Mouse (Mus musculus): ENCODE measurements at regions not wholly inside any gene's neighbourhood (a gene's known extent, or its start where the extent isn't known, plus 50 kb on each side); places are given as distances from the start of the nearest gene placed in this dataset.

DNA sequence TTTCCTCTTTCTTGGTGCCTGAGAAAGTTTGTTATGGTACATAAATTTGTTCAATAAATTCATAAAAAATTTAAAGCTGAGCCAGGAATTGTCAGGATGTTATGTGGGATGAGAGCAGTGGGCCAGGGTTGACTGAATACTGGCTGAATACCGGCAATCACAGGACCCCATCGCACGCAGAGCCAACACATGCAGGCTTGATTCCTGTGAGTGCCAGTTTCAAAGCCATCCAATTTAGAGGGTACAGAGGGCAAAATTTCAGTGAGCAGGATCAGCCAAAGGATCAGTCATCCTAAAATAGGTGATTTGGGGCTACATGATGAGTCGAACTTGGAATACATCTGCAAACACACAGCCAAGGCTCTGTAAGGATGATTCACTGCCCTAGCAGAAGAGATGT, 583.6 kb upstream of the Nectin3 start:
- Histone ChIP-seq H3K27ac (ENCODE audit: low read depth, low read length) (no peak overlapping the region), H3K9ac (ENCODE audit: low read length) (no peak overlapping the region), H3K4me1 (ENCODE audit: control insufficient read depth, insufficient read depth, low read length) (no peaks in the 10 kb centered on the region), H3K9me3 (replicated peaks; ENCODE audit: control insufficient read depth, low read length) (no peaks in the 10 kb centered on the region), H3K4me2 (ENCODE audit: low read length) (no peak overlapping the region), H3K36me3 (ENCODE audit: control insufficient read depth, insufficient read depth, low read length) (no peaks in the 10 kb centered on the region), H3K27me3 (replicated peaks; ENCODE audit: control insufficient read depth, insufficient read depth, low read length) (no peaks in the 10 kb centered on the region), H3K4me3 (ENCODE audit: low read depth, low read length) (no peak overlapping the region)
- ATAC-seq (no peak), DNase-seq (ENCODE audit: low spot score) (no peak)
- WGBS = 97% methylated on average over 4 of the region's 4 CpGs

DNA sequence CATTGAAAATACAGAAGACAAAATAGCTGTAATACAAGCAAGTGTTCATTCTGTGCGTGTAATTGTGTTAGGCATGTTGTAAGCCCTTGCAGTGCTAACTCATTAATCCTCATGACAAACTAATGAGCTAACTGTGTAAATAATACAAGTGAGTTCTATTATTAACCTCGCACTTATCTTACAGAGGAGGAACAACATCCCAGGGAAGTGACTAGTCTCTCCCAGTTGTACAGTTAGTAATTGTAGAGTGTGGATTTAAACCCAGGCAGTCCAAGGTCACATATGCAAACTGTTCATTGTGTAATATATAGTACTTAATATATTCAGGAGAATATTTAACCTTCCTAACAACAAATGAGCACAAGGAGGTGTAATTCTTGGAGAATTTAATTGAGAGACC, 582.0 kb upstream of the Nectin3 start:
- no peaks in the 10 kb centered on the region for H3K9me3 ChIP-seq (replicated peaks; ENCODE audit: control insufficient read depth, low read length)
- no peak for ATAC-seq
- no peaks in the 10 kb centered on the region for H3K4me1 ChIP-seq (ENCODE audit: control insufficient read depth, insufficient read depth, low read length)
- WGBS = 29% methylated on average over 2 of the region's 2 CpGs
- H3K27me3 ChIP-seq (replicated peaks; ENCODE audit: control insufficient read depth, insufficient read depth, low read length) = no peaks in the 10 kb centered on the region
- H3K9ac ChIP-seq (ENCODE audit: low read length) = no peak overlapping the region
- H3K4me3 ChIP-seq (ENCODE audit: low read depth, low read length) = no peak overlapping the region
- no peak for DNase-seq (ENCODE audit: low spot score)
- H3K4me2 ChIP-seq (ENCODE audit: low read length) = no peak overlapping the region
- no peaks in the 10 kb centered on the region for H3K36me3 ChIP-seq (ENCODE audit: control insufficient read depth, insufficient read depth, low read length)
- H3K27ac ChIP-seq (ENCODE audit: low read depth, low read length) = no peak overlapping the region

- H3K27ac ChIP-seq (ENCODE audit: low read depth, low read length) = no peak overlapping the region
- no peaks in the 10 kb centered on the region for H3K4me1 ChIP-seq (ENCODE audit: control insufficient read depth, insufficient read depth, low read length)
- H3K27me3 ChIP-seq (replicated peaks; ENCODE audit: control insufficient read depth, insufficient read depth, low read length) = no peaks in the 10 kb centered on the region
- ATAC-seq = no peak
- H3K9ac ChIP-seq (ENCODE audit: low read length) = no peak overlapping the region
- H3K36me3 ChIP-seq (ENCODE audit: control insufficient read depth, insufficient read depth, low read length) = no peaks in the 10 kb centered on the region
- H3K4me2 ChIP-seq (ENCODE audit: low read length) = no peak overlapping the region
- WGBS = 86% methylated on average over 8 of the region's 8 CpGs
- no peak overlapping the region for H3K4me3 ChIP-seq (ENCODE audit: low read depth, low read length)
- DNase-seq (ENCODE audit: low spot score) = peak; percentile 30
- H3K9me3 ChIP-seq (replicated peaks; ENCODE audit: control insufficient read depth, low read length) = no peaks in the 10 kb centered on the region
Observed at GRCm38 (mm10) chr16:47059293-47059963, 561.1 kb upstream of the Nectin3 start.

DNA sequence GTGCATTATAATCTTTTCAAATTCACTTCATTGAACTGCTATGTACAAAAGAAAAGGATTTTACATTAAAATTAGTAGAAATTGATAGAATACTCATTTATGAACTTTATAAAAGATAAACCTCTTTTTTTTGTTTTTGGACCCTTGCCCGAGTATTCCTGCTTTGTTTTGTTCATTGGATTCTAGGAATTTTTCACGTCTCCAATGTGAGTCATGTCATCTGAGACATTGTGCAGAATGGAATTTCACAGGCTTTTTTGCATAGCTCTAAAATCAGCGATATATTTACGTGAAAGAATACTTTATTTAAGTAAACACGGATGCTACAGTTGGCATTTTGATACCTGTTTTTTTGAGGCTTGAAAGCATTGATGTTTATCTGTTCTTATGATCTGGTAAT, 560.5 kb upstream of the Nectin3 start:
- no peak for DNase-seq (ENCODE audit: low spot score)

DNA sequence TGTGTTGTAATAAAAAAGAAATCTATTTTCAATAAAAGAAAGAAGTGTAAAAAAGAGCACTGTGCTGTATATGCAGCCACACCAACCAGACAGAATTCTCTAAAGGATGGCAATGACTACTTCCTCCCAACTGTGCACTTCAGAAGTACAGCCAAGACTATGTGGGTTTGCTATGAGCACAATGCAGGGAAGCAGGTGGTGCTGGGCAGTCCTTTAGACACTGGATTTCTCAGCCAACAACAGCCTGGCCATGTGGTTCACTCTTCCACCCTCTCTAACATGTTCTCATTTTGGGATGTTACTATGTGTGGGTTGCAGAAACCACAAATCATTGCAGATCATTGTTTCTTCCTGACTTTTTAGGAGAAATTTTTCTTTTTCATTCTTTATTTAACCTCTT, 527.6 kb upstream of the Nectin3 start:
- no peak overlapping the region for H3K4me2 ChIP-seq (ENCODE audit: low read length)
- no peaks in the 10 kb centered on the region for H3K4me1 ChIP-seq (ENCODE audit: control insufficient read depth, insufficient read depth, low read length)
- H3K27me3 ChIP-seq (replicated peaks; ENCODE audit: control insufficient read depth, insufficient read depth, low read length) = no peaks in the 10 kb centered on the region
- DNase-seq (ENCODE audit: low spot score) (no peak), ATAC-seq (no peak)
- H3K36me3 ChIP-seq (ENCODE audit: control insufficient read depth, insufficient read depth, low read length) = no peaks in the 10 kb centered on the region
- no peak overlapping the region for H3K4me3 ChIP-seq (ENCODE audit: low read depth, low read length)
- H3K27ac ChIP-seq (ENCODE audit: low read depth, low read length) = no peak overlapping the region
- H3K9ac ChIP-seq (ENCODE audit: low read length) = no peak overlapping the region
- no peaks in the 10 kb centered on the region for H3K9me3 ChIP-seq (replicated peaks; ENCODE audit: control insufficient read depth, low read length)

More for the DNA sequence above, 560.5 kb upstream of the Nectin3 start:
- no peak overlapping the region for H3K4me3 ChIP-seq (ENCODE audit: low read depth, low read length)
- no peaks in the 10 kb centered on the region for H3K9me3 ChIP-seq (replicated peaks; ENCODE audit: control insufficient read depth, low read length)
- H3K9ac ChIP-seq (ENCODE audit: low read length) = no peak overlapping the region
- 87% methylated on average over 5 of the region's 5 CpGs for WGBS
- no peak overlapping the region for H3K27ac ChIP-seq (ENCODE audit: low read depth, low read length)
- no peaks in the 10 kb centered on the region for H3K27me3 ChIP-seq (replicated peaks; ENCODE audit: control insufficient read depth, insufficient read depth, low read length)
- H3K4me2 ChIP-seq (ENCODE audit: low read length) = no peak overlapping the region
- no peaks in the 10 kb centered on the region for H3K36me3 ChIP-seq (ENCODE audit: control insufficient read depth, insufficient read depth, low read length)
- no peak for ATAC-seq
- no peaks in the 10 kb centered on the region for H3K4me1 ChIP-seq (ENCODE audit: control insufficient read depth, insufficient read depth, low read length)

GRCm38 (mm10) chr16:47017486-47017885, 519.2 kb upstream of the Nectin3 start:
- H3K9ac ChIP-seq (ENCODE audit: low read length) = no peak overlapping the region
- H3K9me3 ChIP-seq (replicated peaks; ENCODE audit: control insufficient read depth, low read length) = no peaks in the 10 kb centered on the region
- no peak overlapping the region for H3K4me2 ChIP-seq (ENCODE audit: low read length)
- no peaks in the 10 kb centered on the region for H3K36me3 ChIP-seq (ENCODE audit: control insufficient read depth, insufficient read depth, low read length)
- no peaks in the 10 kb centered on the region for H3K4me1 ChIP-seq (ENCODE audit: control insufficient read depth, insufficient read depth, low read length)
- no peak overlapping the region for H3K27ac ChIP-seq (ENCODE audit: low read depth, low read length)
- no peak for DNase-seq (ENCODE audit: low spot score)
- no peak for ATAC-seq
- no peak overlapping the region for H3K4me3 ChIP-seq (ENCODE audit: low read depth, low read length)
- 90% methylated on average over 3 of the region's 3 CpGs for WGBS
- no peaks in the 10 kb centered on the region for H3K27me3 ChIP-seq (replicated peaks; ENCODE audit: control insufficient read depth, insufficient read depth, low read length)

GRCm38 (mm10) chr16:46982910-46983600, 484.7 kb upstream of the Nectin3 start:
- Histone ChIP-seq H3K9ac (ENCODE audit: low read length) (no peak overlapping the region), H3K27me3 (replicated peaks; ENCODE audit: control insufficient read depth, insufficient read depth, low read length) (no peaks in the 10 kb centered on the region), H3K9me3 (replicated peaks; ENCODE audit: control insufficient read depth, low read length) (no peaks in the 10 kb centered on the region), H3K36me3 (ENCODE audit: control insufficient read depth, insufficient read depth, low read length) (no peaks in the 10 kb centered on the region), H3K4me1 (ENCODE audit: control insufficient read depth, insufficient read depth, low read length) (no peaks in the 10 kb centered on the region; the same call in 1 of the 2 replicates), H3K27ac (ENCODE audit: low read depth, low read length) (no peak overlapping the region), H3K4me2 (ENCODE audit: low read length) (no peak overlapping the region), H3K4me3 (ENCODE audit: low read depth, low read length) (no peak overlapping the region)
- DNase-seq (ENCODE audit: low spot score) (peak; percentile 73), ATAC-seq (peak; percentile 97)
- 11% methylated on average over 6 of the region's 6 CpGs for WGBS

DNA sequence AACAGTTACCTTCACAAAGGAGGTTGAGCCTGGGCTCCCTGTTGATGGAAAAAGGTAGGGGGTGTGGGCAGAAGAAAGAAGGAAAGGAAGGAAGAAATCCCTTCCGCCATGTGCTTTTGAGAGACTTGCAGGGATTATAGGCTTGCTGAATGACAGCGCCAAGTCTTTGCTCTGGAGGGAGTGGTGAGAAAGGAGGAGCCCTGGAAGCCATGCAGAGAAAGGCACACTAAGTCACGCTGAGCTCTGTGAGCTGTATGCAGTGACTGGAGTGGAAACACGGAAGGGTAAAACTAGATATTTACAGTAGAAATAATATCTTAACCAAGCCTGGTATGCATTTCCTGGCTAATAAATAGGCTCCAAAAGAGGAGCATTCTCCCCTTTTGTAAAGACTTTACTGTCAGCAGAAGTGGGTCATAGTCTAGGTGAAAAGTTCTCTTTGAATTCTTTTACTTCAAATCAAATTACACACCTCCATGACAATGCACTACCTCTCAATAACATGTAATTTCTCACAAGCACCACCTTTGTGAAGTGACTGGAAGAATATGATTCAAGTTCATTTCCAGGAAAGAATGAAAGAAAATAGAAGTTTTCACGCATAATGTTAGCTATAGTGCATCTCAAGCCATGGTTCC, 484.1 kb upstream of the Nectin3 start:
- Histone ChIP-seq H3K36me3 (ENCODE audit: control insufficient read depth, insufficient read depth, low read length) (no peaks in the 10 kb centered on the region), H3K4me2 (ENCODE audit: low read length) (no peak overlapping the region), H3K27me3 (replicated peaks; ENCODE audit: control insufficient read depth, insufficient read depth, low read length) (no peaks in the 10 kb centered on the region), H3K4me1 (ENCODE audit: control insufficient read depth, insufficient read depth, low read length) (no peaks in the 10 kb centered on the region; the same call in 1 of the 2 replicates), H3K4me3 (ENCODE audit: low read depth, low read length) (no peak overlapping the region), H3K9ac (ENCODE audit: low read length) (no peak overlapping the region), H3K27ac (ENCODE audit: low read depth, low read length) (no peak overlapping the region), H3K9me3 (replicated peaks; ENCODE audit: control insufficient read depth, low read length) (no peaks in the 10 kb centered on the region)
- ATAC-seq (peak; percentile 84), DNase-seq (ENCODE audit: low spot score) (peak; percentile 42)
- WGBS = 5% methylated on average over 5 of the region's 5 CpGs

DNA sequence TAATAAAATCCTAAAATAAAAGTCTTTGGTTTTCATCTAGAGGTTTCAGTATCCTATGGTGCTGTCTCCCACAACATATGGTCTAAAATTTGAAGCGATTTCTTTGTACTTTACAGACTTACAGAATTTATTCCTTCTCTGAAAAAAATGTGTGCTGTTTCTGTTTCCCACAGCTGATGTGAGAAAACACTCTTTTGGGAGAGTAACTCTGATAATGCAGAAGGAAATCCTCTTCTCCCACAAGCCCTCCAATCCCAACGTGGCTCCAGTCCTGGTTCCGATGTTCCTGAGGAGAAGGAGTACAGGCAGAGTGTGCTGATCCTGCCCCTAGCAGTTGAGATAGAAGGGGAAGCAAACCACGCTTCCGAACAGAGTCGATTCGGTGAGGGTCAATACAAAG, 467.4 kb upstream of the Nectin3 start:
- no peak overlapping the region for H3K9ac ChIP-seq (ENCODE audit: low read length)
- no peaks in the 10 kb centered on the region for H3K4me1 ChIP-seq (ENCODE audit: control insufficient read depth, insufficient read depth, low read length)
- no peaks in the 10 kb centered on the region for H3K36me3 ChIP-seq (ENCODE audit: control insufficient read depth, insufficient read depth, low read length)
- H3K27ac ChIP-seq (ENCODE audit: low read depth, low read length) = no peak overlapping the region
- 90% methylated on average over 7 of the region's 7 CpGs for WGBS
- H3K27me3 ChIP-seq (replicated peaks; ENCODE audit: control insufficient read depth, insufficient read depth, low read length) = no peaks in the 10 kb centered on the region
- no peak overlapping the region for H3K4me2 ChIP-seq (ENCODE audit: low read length)
- no peaks in the 10 kb centered on the region for H3K9me3 ChIP-seq (replicated peaks; ENCODE audit: control insufficient read depth, low read length)
- DNase-seq (ENCODE audit: low spot score) = no peak
- ATAC-seq = no peak
- no peak overlapping the region for H3K4me3 ChIP-seq (ENCODE audit: low read depth, low read length)
